Mouse (Mus musculus) erythroid progenitor cell, adult 5-6 weeks (primary cell): ENCODE measurements around the gene Spag6l. TPM values are rescaled to one million over a fixed set of nuclear protein-coding genes. Genes with fewer than 3 reads are reported as not detected.
"Not testable (repeated sequence)": the region's sequence is repeated elsewhere in the genome, so short reads cannot be mapped to it uniquely, and the experiment has no call there.

Experiments
- ATAC-seq: replicated peaks from 2 replicates; pipeline ENCODE4 v1.8.0; 2016; ENCODE audit warnings: moderate number of reproducible peaks, mild to moderate bottlenecking, moderate TSS enrichment, inconsistent platforms; ENCODE audit not compliant: poor library complexity, low FRiP score, severe bottlenecking
- total RNA-seq, 2 experiments: library from RNA; stranded (forward) in 1 of 2; stranded (reverse) in 1 of 2; fragments of 150-400 nt in 1 of 2; fragments of 186-747, 209-891 nt in 1 of 2; gene quantifications; 2 replicates each; pipeline versions ENCODE4 v1.2.3 to v1.2.4; 2015 to 2017; ENCODE audit warnings: low replicate concordance in 2 of 2

The Spag6l gene
- total RNA-seq (2015; ENCODE audit: low replicate concordance) (not detected in 2 replicates), total RNA-seq (2017; ENCODE audit: low replicate concordance) (3.6 TPM in 1 of 2 replicates, not detected in the other)

DNA sequence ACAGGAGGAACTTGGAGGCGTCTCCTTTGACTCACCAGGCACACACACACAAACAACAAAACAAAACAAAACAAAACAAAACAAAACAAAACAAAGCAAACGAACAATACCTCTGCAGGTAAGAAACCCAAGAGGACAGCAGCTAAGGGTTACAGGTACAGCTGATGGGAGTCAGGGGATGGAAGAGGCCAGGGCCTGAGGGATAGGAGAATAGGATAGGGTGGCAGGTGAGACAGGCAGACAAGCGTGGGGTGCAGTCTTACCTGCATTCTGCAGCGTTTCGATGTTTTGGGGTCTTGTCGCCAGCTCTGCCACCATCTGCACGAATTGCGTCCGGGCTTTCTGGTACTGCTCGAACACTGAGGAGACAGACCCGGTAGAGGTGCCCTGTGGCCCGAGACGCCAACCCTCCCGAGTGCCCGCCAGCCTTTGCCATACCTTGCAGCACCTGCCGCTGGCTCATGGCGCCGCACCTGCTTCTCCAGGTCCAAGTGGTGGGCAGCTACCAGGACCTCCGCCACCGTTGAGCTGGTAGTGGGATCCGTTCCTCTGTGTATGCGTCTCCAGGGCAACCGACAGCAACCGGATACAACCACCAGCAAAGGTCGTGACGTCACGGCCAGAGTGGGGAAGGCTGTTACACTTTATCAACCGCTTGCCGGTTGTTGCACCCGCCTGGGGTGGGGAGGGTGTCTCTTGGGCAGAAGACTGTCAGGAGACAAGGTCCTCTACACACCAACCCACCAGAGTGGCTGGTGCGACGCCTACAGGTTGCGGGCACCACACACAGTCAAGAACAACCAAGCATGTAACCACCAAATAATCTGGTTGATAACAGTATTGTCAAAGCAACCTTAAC, at the start of gene Spag6l:
Gene Spag6l (minus strand): TSS at position 700 of the 859 bp plus-strand sequence.
- peak; percentile 63 for ATAC-seq

- no peak for ATAC-seq
Measured at GRCm38 (mm10) chr16:16879025-16879424, 49.8 kb upstream of the Spag6l start.

GRCm38 (mm10) chr16:16870617-16871331, 41.5 kb upstream of the Spag6l start, which contains the start of the genes Top3b and Vpreb1:
TSS of gene Top3b (plus strand) at chr16:16870736.
TSS of gene Vpreb1 (minus strand) at chr16:16870843.
- peak; percentile 93 for ATAC-seq

DNA sequence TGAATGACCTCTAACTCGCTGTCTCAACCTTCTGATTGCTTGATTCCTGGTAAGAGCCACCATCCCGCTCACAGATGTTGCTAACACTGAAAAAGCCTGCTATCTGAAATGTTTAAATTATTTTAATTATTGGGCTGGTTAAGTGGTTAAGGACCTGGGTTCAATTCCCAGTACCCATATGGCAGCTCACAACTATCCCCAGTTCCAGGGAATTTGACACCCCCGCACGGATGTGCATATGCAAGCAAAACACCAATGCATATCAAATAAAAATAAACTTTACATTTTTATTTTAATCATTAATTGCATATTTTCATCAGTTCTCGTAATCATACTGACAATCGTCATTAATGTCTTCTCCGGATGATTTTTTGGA, 41.0 kb upstream of the Spag6l start:
- ATAC-seq, result no peak

DNA sequence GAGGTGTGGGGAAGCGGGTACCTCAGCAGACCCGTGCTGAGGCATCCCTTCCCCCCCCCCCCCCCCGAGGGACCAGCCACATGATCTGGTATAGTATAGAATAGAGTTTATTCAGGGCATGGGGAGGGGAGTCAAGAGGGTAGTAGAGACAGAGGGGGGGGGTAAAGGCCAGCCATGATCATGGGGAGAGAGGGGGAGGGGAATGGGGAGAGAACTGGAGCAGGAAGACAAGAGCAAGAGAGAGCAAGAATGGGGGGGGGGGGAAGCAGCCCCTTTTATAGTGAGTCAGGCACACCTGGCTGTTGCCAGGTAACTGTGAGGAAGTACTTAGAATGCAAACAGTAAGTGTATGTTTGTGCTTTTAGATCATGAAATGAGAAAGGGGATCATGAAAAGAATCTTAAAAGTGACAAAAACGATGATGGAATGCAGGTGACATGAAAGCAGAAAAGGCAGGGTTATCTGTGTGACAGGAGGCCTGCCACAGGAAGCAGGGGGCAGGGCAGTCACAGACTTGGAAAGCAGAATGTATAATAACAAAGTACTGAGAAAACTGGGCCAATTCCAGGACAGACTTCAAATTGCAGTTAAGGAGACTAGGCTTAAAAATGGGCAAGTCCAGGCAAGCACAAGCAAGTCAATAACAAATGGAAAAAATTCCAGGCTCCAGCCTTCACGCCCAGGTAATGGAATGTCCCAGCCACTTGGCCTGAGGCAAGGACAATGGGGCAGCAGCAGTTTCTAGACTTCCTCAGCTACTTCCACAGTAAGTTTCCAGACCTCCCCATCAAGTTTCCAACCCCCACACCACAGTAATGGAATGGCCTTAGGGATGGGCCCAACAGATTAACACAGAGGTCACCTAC, 36.7 kb upstream of the Spag6l start:
- no peak for ATAC-seq

DNA sequence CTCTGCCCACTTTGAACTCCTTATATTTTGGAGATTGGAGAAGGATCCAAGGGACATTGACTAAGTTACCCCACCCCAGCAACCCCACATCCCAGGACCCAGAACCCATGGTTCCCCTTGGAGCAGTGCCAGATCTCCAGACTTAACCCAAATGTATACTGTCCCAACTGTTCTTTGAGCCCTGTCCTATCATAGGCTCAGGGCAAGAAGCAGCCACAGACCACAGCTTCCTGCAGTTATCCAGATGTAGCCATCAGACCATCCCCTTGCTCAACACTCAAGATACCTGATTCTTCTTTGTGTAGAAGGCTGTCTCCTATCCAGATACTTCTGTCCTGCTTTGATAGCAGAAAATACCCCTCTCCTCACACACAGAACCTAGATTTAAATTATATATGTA, 36.0 kb upstream of the Spag6l start:
- no peak for ATAC-seq

GRCm38 (mm10) chr16:16863978-16864377, 34.7 kb upstream of the Spag6l start, which contains the start of gene Igll1:
TSS of gene Igll1 (minus strand) at chr16:16863985.
- no peak for ATAC-seq

- ATAC-seq, result no peak
Measured at GRCm38 (mm10) chr16:16862288-16862687, 33.0 kb upstream of the Spag6l start.

GRCm38 (mm10) chr16:16856731-16857476, 27.6 kb upstream of the Spag6l start:
- no peak for ATAC-seq

DNA sequence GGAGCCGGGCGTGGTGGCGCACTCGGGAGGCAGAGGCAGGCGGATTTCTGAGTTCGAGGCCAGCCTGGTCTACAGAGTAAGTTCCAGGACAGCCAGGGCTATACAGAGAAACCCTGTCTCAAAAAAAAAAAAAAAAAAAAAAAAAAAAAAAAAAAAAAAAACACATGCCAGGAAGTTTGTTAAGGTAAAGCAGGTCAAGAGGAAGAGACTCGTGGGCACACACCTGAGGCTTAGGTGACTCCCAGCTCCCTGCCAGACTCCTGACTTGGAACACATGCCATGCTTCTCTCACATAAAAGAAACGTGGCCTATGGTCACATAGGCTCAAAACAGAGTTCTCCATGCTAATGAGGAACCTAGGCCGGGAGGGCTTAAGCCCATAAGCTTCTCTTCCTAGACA, 26.8 kb upstream of the Spag6l start:
- ATAC-seq, result not testable (repeated sequence)

DNA sequence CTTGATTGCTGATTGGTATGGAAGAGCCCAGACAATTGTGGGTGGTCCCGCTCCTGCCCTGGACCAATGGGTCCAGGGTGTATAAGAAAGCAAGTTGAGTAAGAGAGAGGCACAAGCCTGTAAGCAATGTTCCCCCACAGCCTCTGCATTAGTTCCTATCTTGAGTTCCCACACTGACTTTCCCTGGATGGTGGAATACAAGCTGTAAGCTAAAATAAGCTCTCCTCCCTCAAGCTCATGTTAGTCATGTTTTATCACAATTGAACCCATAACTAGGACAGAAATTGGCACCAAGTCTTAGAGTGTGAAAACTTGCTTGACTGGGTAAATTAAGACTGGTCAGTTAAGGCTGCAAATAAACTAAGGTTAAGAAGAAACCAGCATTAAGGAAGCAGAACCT, 26.3 kb upstream of the Spag6l start:
- no peak for ATAC-seq

DNA sequence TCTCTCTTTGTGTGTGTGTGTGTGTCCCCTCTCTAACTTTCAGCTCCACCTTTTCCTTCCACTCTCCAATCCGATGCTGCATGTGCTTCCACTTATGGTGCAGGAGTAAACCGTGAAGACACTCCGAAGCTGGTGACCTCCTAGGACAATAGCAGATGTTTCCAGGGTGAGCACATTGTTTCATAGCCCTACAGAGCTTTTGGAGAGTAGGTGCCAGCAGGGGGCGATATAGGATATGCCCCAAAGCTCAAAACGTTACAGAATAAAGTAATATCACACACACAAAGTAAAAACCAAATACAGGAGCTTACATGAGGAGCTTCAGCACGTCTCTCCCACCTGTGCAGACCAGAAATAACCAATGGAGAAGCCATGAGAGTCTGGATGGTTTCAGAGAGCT, 25.6 kb upstream of the Spag6l start:
- no peak for ATAC-seq

GRCm38 (mm10) chr16:16852411-16852810, 23.2 kb upstream of the Spag6l start:
- no peak for ATAC-seq

DNA sequence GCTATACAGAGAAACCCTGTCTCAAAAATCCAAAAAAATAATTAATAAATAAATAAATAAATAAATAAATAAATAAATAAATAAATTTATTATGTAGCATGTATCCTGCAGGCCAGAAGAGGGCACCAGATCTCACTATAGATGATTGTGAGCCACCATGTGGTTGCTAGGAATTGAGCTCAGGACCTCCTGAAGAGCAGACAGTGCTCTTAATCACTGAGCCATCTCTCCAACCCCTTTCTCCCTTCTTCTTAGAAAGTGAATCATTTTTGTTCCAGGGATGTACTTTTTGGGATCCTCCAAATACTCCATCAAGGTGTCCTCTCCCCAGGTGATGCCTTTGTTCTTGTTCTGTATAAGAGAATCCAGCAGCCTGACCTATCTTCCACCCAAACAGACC, 19.9 kb upstream of the Spag6l start:
- ATAC-seq, result no peak

- ATAC-seq, result no peak
Measured at GRCm38 (mm10) chr16:16829671-16830070, 415 bp upstream of the Spag6l start.

DNA sequence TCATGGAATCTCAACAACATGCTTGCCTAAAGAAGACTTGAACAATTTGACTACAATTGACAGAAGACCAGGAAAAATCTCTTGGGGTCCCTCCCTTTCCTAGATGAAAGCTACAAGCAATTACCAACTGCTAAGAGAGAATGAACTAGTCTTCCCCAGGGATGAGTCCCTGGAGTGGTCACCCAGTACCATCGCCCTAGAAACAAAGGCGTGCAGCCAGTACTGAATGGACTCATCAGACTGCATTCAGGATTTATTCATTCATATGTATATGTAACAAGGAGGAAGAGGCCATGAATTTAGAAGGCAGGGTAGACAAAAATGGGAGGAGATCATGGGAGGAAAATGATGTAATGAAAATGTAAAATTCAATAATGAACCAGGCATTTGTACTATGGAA, 3.0 kb downstream of the Spag6l start:
- no peak for ATAC-seq

DNA sequence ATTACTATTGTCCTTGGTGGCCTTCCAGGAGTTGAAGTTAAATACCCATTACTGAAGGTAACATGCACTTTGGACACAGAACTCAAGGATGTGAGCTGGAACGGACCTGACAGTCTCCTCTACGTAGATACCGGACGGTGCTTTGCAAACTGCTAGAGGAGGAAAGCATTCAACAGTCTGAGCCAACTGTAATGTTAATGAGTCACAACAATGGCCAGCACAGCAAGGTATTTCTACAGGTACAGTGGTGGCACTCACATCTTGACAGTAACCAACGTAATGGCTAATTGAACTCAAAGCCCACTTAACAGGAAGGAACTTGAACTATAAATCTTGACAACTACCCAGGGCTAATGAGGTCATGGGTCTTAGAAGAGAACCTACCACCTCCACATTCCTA, 3.8 kb downstream of the Spag6l start:
- ATAC-seq, result no peak

GRCm38 (mm10) chr16:16806325-16806724, 22.9 kb downstream of the Spag6l start:
- ATAC-seq, result no peak
